Mouse (Mus musculus) kidney, embryonic 16.5 days (tissue): ENCODE results near the gene Gm49425. TPM values are rescaled to one million over a fixed set of nuclear protein-coding genes. Genes with fewer than 3 reads are reported as not detected.

Experiments used
- ATAC-seq: fragments of 200-750 bp; cut with Nextera tagmentation; 2 replicates; pipeline ENCODE4 v1.8.0; 2017; ENCODE audit warnings: moderate TSS enrichment; ENCODE audit not compliant: low FRiP score, low TSS enrichment
- H3K27ac ChIP-seq: fragments of 300-500 bp; sonication (generic); 2 replicates; pipeline ENCODE4 v1.5.1; 2014; ENCODE audit warnings: low read length
- H3K27me3 ChIP-seq: fragments of 300-500 bp; sonication (generic); 2 replicates; pipeline ENCODE4 v1.6.1; 2014; ENCODE audit warnings: low read length, control low read depth, mixed read lengths; ENCODE audit not compliant: insufficient read depth
- H3K36me3 ChIP-seq: fragments of 300-500 bp; sonication (generic); 2 replicates; pipeline ENCODE4 v1.6.1; 2014; ENCODE audit warnings: low read length, control low read depth, mixed read lengths; ENCODE audit not compliant: insufficient read depth
- H3K4me1 ChIP-seq: fragments of 300-500 bp; sonication (generic); 2 replicates; pipeline ENCODE4 v1.6.1; 2014; ENCODE audit warnings: low read length, control low read depth, mixed read lengths; ENCODE audit not compliant: insufficient read depth
- H3K4me2 ChIP-seq: fragments of 300-500 bp; sonication (generic); replicated peaks from 2 replicates; pipeline ENCODE4 v1.6.1; 2014; ENCODE audit warnings: low read depth, low read length
- H3K4me3 ChIP-seq: fragments of 300-500 bp; sonication (generic); 2 replicates; pipeline ENCODE4 v1.5.1; 2014; ENCODE audit warnings: mild to moderate bottlenecking, low read length
- H3K9ac ChIP-seq: fragments of 300-500 bp; sonication (generic); replicated peaks from 2 replicates; pipeline ENCODE4 v1.6.1; 2014; ENCODE audit warnings: low read length
- H3K9me3 ChIP-seq: fragments of 300-500 bp; sonication (generic); 2 replicates; pipeline ENCODE4 v1.6.1; 2016; ENCODE audit warnings: low read length, control low read depth
- WGBS: fragments of 180-500 bp; shearing (Covaris S2); extraction: QIAGEN DNeasy Blood & Tissue Kit; methylation state at CpG from one replicate; pipeline ENCODE4 v1.1.7; 2014; 5-methylcytosine and 5-hydroxymethylcytosine counted together
- microRNA-seq: library from miRNA; unstranded; fragments of <30 nt; microRNA quantifications from one replicate; pipeline ENCODE4, GENCODE M21; 2016
- polyA plus RNA-seq: library from polyadenylated mRNA; unstranded; fragments of >200 nt; fragmentation: Nextera tagmentation; extraction: Ambion mirVana; gene quantifications from 2 replicates; pipeline ENCODE4 v1.2.1, GENCODE M21; 2015

The Gm49425 gene
- polyA plus RNA-seq, 1 experiment from 2014 or later: not detected

DNA sequence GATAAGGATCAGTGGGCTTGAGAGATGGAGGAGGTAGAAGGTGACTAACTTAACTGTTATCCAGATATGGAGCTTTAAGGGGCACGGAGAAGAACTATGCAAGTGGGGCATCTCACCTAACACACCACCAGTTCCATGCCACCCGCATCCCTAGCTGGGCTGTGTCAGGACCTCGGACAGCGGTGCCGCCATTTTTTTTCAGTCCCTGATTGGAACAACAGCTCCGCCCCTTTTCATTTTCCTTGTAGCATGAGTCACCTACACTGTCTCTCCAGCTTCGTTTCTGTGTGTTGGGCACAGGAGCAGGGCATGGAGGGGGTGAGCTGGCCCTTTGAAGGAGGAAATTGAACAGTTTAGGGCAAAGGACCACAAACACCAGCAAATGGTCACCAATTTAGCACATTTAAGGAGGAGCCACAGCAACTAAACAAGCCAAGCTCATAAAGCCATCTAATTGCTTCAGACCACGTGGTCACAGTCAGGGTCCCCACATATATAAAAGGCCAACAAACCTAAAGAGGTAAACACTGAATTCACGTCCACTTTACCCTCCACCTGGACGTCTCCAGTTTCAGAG lies 44.0 kb downstream of the Gm49425 start, which contains the start of gene Krt86:
TSS of gene Krt86 (plus strand) at position 527 of the 577 bp plus-strand sequence.
- Histone ChIP-seq H3K4me3 (no peak within 1 kb of the TSS), H3K9me3 (no peaks in the 10 kb centered on the region), H3K4me1 (no peaks in the 10 kb centered on the region), H3K36me3 (no peaks in the 10 kb centered on the region), H3K9ac (no peak within 1 kb of the TSS), H3K27me3 (no peaks in the 10 kb centered on the region), H3K4me2 (no peak within 1 kb of the TSS), H3K27ac (no peak within 1 kb of the TSS)
- WGBS: 17% methylated on average over 10 of the region's 10 CpGs
- ATAC-seq: no peak

DNA sequence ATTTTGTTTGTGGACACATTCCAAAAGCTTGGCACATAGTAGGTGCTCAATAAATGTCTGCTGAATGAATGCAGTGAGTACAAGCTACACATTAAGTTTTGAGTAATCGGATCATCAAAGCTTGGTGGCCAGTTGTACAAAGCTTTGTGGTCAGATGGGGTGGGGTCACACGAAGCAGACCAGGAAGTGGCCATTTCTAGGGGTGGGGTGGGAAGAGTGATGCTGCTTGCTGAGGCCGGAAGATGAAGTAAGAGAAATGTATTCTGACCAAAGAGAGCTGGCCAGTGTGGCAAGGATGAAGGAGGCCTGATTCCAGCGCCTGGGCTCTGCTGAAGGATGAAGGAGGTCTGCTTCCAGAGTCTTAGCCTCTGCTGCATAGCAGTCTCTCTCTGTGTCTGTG lies 48.0 kb downstream of the Gm49425 start:
- Histone ChIP-seq H3K4me1 (no peaks in the 10 kb centered on the region), H3K27me3 (no peaks in the 10 kb centered on the region), H3K9ac (no peak overlapping the region), H3K36me3 (no peaks in the 10 kb centered on the region), H3K4me2 (no peak overlapping the region), H3K9me3 (no peaks in the 10 kb centered on the region), H3K27ac (no peak overlapping the region), H3K4me3 (no peak overlapping the region)
- 86% methylated on average over 4 of the region's 4 CpGs for WGBS
- ATAC-seq: no peak

Small RNA genes within 50 kb of the gene (microRNA-seq; reads per million reads assigned to microRNA genes)
- not detected for gene Gm44393

Other genes starting within 250 kb of the Gm49425 start
- gene Atg101, start 233.0 kb downstream of the Gm49425 start, polyA plus RNA-seq: 78.2 and 87.0 TPM in 2 replicates
- 23.2 and 23.9 TPM in 2 replicates for gene 6030408B16Rik, start 224.0 kb downstream of the Gm49425 start, polyA plus RNA-seq
- 1.7 and 2.3 TPM in 2 replicates for gene Krt80, start 147.1 kb downstream of the Gm49425 start, polyA plus RNA-seq
- gene Krt7, start 106.2 kb downstream of the Gm49425 start, polyA plus RNA-seq: 94.8 and 99.9 TPM in 2 replicates
- 0.06 TPM in 1 of 2 replicates, not detected in the other for gene Krt87, start 78.5 kb downstream of the Gm49425 start, polyA plus RNA-seq
- not detected in 2 replicates for gene Krt88, start 69.5 kb downstream of the Gm49425 start, polyA plus RNA-seq
- not detected in 2 replicates for gene Krt81, start 53.5 kb downstream of the Gm49425 start, polyA plus RNA-seq
- gene Krt86, start 43.8 kb downstream of the Gm49425 start, polyA plus RNA-seq: not detected in 2 replicates
- gene Krt83, start 25.7 kb downstream of the Gm49425 start, polyA plus RNA-seq: not detected in 2 replicates
- gene Krt84, start 15.6 kb upstream of the Gm49425 start, polyA plus RNA-seq: not detected in 2 replicates
- gene Krt82, start 33.4 kb upstream of the Gm49425 start, polyA plus RNA-seq: not detected in 2 replicates
- 0.10 and 0.15 TPM in 2 replicates for gene Krt90, start 45.7 kb upstream of the Gm49425 start, polyA plus RNA-seq
- 0.27 and 0.32 TPM in 2 replicates for gene Krt75, start 56.6 kb upstream of the Gm49425 start, polyA plus RNA-seq
- not detected in 2 replicates for gene Gm5414, start 110.9 kb upstream of the Gm49425 start, polyA plus RNA-seq
- gene Gm5478, start 130.1 kb upstream of the Gm49425 start, polyA plus RNA-seq: not detected in 2 replicates
- not detected in 2 replicates for gene Krt6b, start 163.0 kb upstream of the Gm49425 start, polyA plus RNA-seq
- 0.10 and 0.49 TPM in 2 replicates for gene Krt6a, start 177.0 kb upstream of the Gm49425 start, polyA plus RNA-seq
- gene Krt5, start 195.6 kb upstream of the Gm49425 start, polyA plus RNA-seq: 0.26 and 0.67 TPM in 2 replicates
- gene Krt71, start 225.8 kb upstream of the Gm49425 start, polyA plus RNA-seq: not detected in 2 replicates